Mouse (Mus musculus) C2C12 (cell line): ENCODE measurements at regions not wholly inside any gene's neighbourhood (a gene's known extent, or its start where the extent isn't known, plus 50 kb on each side); places are given as distances from the start of the nearest gene placed in this dataset.

Source experiments
- H3K27me3 ChIP-seq: one replicate; pipeline ENCODE4 v1.6.1; 2011; ENCODE audit not compliant: control insufficient read depth, insufficient read depth, insufficient read length
- H3K36me3 ChIP-seq: one replicate; pipeline ENCODE4 v1.6.1; 2011; ENCODE audit not compliant: control insufficient read depth, insufficient read depth
- H3K4me3 ChIP-seq: one replicate; pipeline ENCODE4 v1.5.1; 2011; ENCODE audit warnings: mild to moderate bottlenecking, control low read depth; ENCODE audit not compliant: poor library complexity, insufficient read depth, severe bottlenecking
- H3K79me2 ChIP-seq: one replicate; pipeline ENCODE4 v1.6.1; 2011; ENCODE audit not compliant: control insufficient read depth, insufficient read depth
- H3K79me3 ChIP-seq: one replicate; pipeline ENCODE4 v1.6.1; 2011; ENCODE audit warnings: low read depth, control low read depth
- H3ac ChIP-seq: one replicate; pipeline ENCODE3; 2011; ENCODE audit warnings: low read depth; ENCODE audit not compliant: control insufficient read depth, insufficient read length
- CEBPB ChIP-seq: IDR thresholded peaks from one replicate; pipeline ENCODE4 v1.6.1; 2011; ENCODE audit warnings: low read depth, mild to moderate bottlenecking, control low read depth, moderate library complexity
- CTCF ChIP-seq: IDR thresholded peaks from one replicate; pipeline ENCODE4 v1.5.1; 2011; ENCODE audit not compliant: control insufficient read depth, insufficient read depth, insufficient read length
- FOSL1 ChIP-seq: IDR thresholded peaks from one replicate; pipeline ENCODE4 v1.8.0; 2011; ENCODE audit warnings: mild to moderate bottlenecking, low read length; ENCODE audit not compliant: poor library complexity, insufficient read depth, severe bottlenecking
- MAX ChIP-seq: IDR thresholded peaks from one replicate; pipeline ENCODE4 v1.6.1; 2011; ENCODE audit warnings: mild to moderate bottlenecking, control low read depth
- MYOD1 ChIP-seq: IDR thresholded peaks from one replicate; pipeline ENCODE4 v1.6.1; 2011; ENCODE audit warnings: low read depth; ENCODE audit not compliant: control insufficient read depth, insufficient read length
- MYOG ChIP-seq: IDR thresholded peaks from one replicate; pipeline ENCODE4 v1.6.1; 2011; ENCODE audit not compliant: control insufficient read depth, insufficient read length; ENCODE audit errors: extremely low read depth
- USF1 ChIP-seq: IDR thresholded peaks from one replicate; pipeline ENCODE4 v1.6.1; 2011; ENCODE audit warnings: low read depth, mild to moderate bottlenecking, control low read depth, moderate library complexity

DNA sequence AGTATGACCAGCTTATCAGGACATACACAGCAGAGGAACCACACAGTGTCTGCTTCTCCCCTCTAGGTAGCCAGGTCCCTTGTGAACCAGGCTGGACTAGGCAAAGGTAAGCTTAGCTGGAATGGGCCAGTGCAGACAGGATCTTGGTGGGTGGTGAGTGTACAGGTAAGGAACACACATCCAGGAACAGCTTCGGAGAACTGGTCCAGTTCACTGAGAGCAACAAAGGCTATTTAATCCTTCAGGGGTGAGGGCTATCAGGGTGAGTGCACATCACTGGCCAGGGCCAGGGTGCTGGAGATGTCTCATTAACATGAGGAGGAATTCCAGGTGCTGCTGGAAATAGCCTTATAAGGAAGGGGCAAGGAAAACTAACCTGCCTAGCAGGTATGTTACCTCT is 429.4 kb downstream of the Ptpru start:
- Histone ChIP-seq H3ac (no peak overlapping the region), H3K4me3 (no peak overlapping the region), H3K27me3 (no peaks in the 10 kb centered on the region), H3K36me3 (no peaks in the 10 kb centered on the region), H3K79me2 (no peaks in the 10 kb centered on the region), H3K79me3 (no peaks in the 10 kb centered on the region)
- TF ChIP-seq MYOD1 (no peak), CEBPB (no peak), CTCF (no peak), USF1 (no peak), FOSL1 (no peak), MYOG (no peak), MAX (no peak)

DNA sequence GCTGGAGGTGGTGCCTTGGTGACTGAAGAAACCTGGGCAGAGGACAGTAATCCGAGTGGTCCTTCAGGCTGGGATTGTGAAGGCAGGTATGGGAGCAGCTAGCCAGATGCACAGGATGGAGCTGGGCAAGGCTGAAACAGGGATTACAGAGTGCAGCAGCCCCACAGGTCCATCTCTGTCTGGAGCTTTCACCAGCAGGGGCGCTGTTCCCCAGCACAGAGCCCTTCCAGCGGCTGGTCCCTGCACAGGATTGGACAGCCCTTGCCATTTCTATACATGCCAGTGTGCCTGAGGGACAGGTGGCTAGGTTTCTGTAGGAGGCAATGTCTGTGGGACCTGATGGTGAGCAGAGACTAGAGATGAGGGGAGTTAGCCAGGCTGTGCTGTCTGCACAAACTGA is 428.3 kb downstream of the Ptpru start:
- Histone ChIP-seq H3K4me3 (no peak overlapping the region), H3K36me3 (no peaks in the 10 kb centered on the region), H3K79me2 (no peaks in the 10 kb centered on the region), H3ac (no peak overlapping the region), H3K27me3 (no peaks in the 10 kb centered on the region), H3K79me3 (no peaks in the 10 kb centered on the region)
- TF ChIP-seq USF1 (no peak), CTCF (no peak), CEBPB (no peak), MAX (no peak), FOSL1 (no peak), MYOG (no peak), MYOD1 (no peak)

DNA sequence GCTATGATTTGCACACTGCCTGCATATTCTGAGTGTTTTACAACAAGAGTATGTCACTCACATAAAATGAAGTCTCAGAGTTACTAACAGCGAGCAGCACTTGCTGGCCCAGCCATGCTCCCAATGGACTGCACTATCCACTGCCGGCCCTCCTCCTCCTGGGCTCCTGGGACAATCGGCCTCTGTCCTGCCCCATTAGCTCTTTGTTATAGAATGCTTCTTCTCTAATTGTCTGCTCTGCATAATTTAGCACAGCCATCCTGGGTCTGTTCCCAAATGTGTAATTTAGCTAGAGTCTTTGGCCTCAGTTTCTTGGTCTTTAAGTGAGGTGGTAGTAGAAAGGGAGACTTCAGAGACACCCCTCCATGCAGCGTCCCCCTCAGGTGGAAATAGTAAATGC is 426.2 kb downstream of the Ptpru start:
- no peaks in the 10 kb centered on the region for H3K79me3 ChIP-seq
- H3ac ChIP-seq = no peak overlapping the region
- H3K4me3 ChIP-seq = no peak overlapping the region
- no peaks in the 10 kb centered on the region for H3K79me2 ChIP-seq
- TF ChIP-seq CEBPB = no peak
- no peak for TF ChIP-seq MAX
- no peak for TF ChIP-seq MYOD1
- no peak for TF ChIP-seq CTCF
- TF ChIP-seq USF1 = no peak
- TF ChIP-seq MYOG = no peak
- no peak for TF ChIP-seq FOSL1
- no peaks in the 10 kb centered on the region for H3K36me3 ChIP-seq
- H3K27me3 ChIP-seq = no peaks in the 10 kb centered on the region

DNA sequence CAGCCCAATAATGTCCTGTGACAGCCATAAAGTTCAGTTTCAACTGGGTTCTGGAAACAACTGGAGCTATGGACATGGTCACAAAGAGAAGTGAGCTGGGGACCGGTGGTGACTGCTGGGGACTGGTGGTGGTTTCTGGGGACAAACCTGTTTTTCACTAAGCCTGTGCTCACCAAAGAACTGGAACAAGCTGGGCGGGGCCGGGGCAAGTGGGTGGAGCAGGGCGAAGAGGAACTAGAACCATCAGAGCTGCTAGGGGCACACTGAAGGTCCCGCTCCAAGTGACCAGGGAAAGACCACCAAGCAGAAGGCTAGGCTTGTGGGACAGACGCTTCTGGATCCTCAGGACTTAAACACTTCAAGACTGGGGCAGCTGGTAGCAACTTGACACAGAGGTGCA is 424.7 kb downstream of the Ptpru start:
- H3K36me3 ChIP-seq = no peaks in the 10 kb centered on the region
- H3ac ChIP-seq = no peak overlapping the region
- H3K79me2 ChIP-seq = no peaks in the 10 kb centered on the region
- no peaks in the 10 kb centered on the region for H3K27me3 ChIP-seq
- no peaks in the 10 kb centered on the region for H3K79me3 ChIP-seq
- TF ChIP-seq MYOG (no peak), CEBPB (no peak), USF1 (no peak), MAX (no peak), FOSL1 (no peak), CTCF (no peak), MYOD1 (no peak)
- no peak overlapping the region for H3K4me3 ChIP-seq

DNA sequence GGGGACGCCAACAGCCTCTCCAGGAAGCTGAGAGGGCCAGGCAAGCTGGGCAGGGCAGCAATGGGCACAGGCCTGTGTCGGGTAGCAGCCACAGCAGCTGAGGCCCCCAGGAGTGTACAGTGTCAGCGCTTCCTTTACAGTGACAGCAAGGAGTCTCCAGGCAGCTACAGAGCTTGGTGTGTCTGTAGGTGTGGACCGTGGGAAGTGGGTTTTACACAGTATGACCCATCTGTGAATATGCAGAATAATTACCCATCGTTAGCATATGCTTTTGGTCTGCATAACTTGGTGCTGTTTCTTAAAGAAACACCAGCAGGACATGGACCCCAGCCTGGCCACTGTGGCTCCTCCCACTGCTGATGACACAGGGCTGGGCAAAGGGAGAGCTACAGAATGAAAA is 422.6 kb downstream of the Ptpru start:
- TF ChIP-seq MYOD1 = no peak
- TF ChIP-seq CTCF = no peak
- TF ChIP-seq MAX = no peak
- TF ChIP-seq FOSL1 = no peak
- TF ChIP-seq CEBPB = no peak
- no peak for TF ChIP-seq MYOG
- TF ChIP-seq USF1 = no peak
- Histone ChIP-seq H3K4me3 (no peak overlapping the region), H3K79me2 (no peaks in the 10 kb centered on the region), H3K27me3 (no peaks in the 10 kb centered on the region), H3ac (no peak overlapping the region), H3K79me3 (no peaks in the 10 kb centered on the region), H3K36me3 (no peaks in the 10 kb centered on the region)

DNA sequence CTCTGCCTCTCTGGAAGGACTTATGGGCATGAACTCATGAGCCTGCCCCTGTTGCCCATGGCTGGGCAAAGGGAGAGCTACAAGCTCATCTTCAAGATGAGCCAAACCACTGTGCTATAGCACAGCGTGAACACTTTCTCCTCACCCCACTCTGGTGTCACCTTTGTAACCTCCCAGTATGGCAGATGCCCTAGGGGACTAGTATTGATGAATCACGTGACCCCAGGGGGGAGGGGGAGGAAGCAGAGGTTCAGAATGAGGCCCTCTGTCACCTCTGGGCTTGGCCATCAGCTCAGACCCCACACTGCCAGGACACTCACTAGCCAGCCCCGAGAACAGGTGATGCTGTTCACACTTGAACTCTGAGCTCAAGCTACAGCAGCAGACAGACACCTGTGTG is 421.9 kb downstream of the Ptpru start:
- Histone ChIP-seq H3K4me3 (no peak overlapping the region), H3K27me3 (no peaks in the 10 kb centered on the region), H3K79me2 (no peaks in the 10 kb centered on the region), H3K79me3 (no peaks in the 10 kb centered on the region), H3K36me3 (no peaks in the 10 kb centered on the region), H3ac (no peak overlapping the region)
- TF ChIP-seq USF1 = no peak
- no peak for TF ChIP-seq MAX
- no peak for TF ChIP-seq CTCF
- TF ChIP-seq CEBPB = no peak
- no peak for TF ChIP-seq FOSL1
- no peak for TF ChIP-seq MYOG
- TF ChIP-seq MYOD1 = no peak

DNA sequence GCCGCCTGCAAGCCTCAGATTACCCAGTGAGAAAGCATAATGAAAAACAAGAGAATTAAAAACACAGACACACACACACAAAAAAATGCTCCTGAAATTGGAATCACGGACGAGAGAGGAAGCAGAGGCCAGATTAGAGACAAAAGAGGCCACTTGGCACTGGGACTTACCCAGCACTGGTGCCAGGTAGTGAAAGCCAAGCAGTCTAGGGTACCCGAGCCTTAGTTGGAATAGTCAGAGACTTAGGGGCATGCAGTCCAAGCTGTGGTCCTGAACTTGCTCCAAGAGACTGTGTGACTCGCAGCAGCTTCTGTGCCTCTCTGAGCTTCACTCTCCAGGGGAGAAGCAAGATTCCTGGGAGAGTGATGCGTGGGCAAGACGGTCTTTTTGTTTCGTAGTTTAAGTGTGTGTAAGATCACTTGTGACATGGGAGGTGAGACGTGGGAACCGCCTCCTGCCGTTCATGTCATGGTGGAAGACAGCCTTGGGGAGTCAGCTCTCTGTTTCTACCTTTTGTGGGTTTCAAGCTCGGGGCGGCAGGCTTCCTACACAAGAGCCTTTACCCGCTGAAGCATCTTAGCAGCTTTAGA is 420.8 kb downstream of the Ptpru start:
- H3K36me3 ChIP-seq = no peaks in the 10 kb centered on the region
- no peak overlapping the region for H3ac ChIP-seq
- H3K27me3 ChIP-seq = no peaks in the 10 kb centered on the region
- no peak overlapping the region for H3K4me3 ChIP-seq
- no peaks in the 10 kb centered on the region for H3K79me2 ChIP-seq
- TF ChIP-seq MYOG = no peak
- TF ChIP-seq MYOD1 = no peak
- no peak for TF ChIP-seq CEBPB
- TF ChIP-seq USF1 = no peak
- TF ChIP-seq CTCF = no peak
- TF ChIP-seq MAX = no peak
- TF ChIP-seq FOSL1 = no peak
- H3K79me3 ChIP-seq = no peaks in the 10 kb centered on the region
